Mouse (Mus musculus) Muller cell, postnatal 12 days (primary cell): ENCODE measurements around the gene Agt.

ENCODE experiments used
- DNase-seq: peaks from one replicate; pipeline ENCODE4 v3.0.0-alpha.2; 2015; ENCODE audit errors: inconsistent ontology term

Gene Agt

GRCm38 (mm10) chr8:124555113-124555750, 14.3 kb downstream of the Agt start:
- no peak for DNase-seq

- no peak for DNase-seq
Observed at GRCm38 (mm10) chr8:124551011-124551661, 18.4 kb downstream of the Agt start.

- no peak for DNase-seq
Observed at GRCm38 (mm10) chr8:124548187-124548586, 21.3 kb downstream of the Agt start.

- DNase-seq = no peak
Observed at GRCm38 (mm10) chr8:124547269-124547668, 22.2 kb downstream of the Agt start.

- no peak for DNase-seq
Observed at GRCm38 (mm10) chr8:124546815-124547214, 22.7 kb downstream of the Agt start.

GRCm38 (mm10) chr8:124546371-124546770, 23.1 kb downstream of the Agt start:
- DNase-seq = peak; percentile 54

GRCm38 (mm10) chr8:124543272-124543671, 26.2 kb downstream of the Agt start:
- DNase-seq = no peak

- DNase-seq = no peak
Observed at GRCm38 (mm10) chr8:124542001-124542400, 27.5 kb downstream of the Agt start.

GRCm38 (mm10) chr8:124540906-124541305, 28.6 kb downstream of the Agt start:
- DNase-seq = no peak

- DNase-seq = no peak
Observed at GRCm38 (mm10) chr8:124535451-124535850, 34.1 kb downstream of the Agt start.

GRCm38 (mm10) chr8:124532626-124533025, 36.9 kb downstream of the Agt start:
- DNase-seq = no peak

- no peak for DNase-seq
Observed at GRCm38 (mm10) chr8:124530996-124531395, 38.5 kb downstream of the Agt start.

GRCm38 (mm10) chr8:124530556-124530955, 39.0 kb downstream of the Agt start:
- no peak for DNase-seq

GRCm38 (mm10) chr8:124530076-124530475, 39.4 kb downstream of the Agt start:
- DNase-seq = no peak

GRCm38 (mm10) chr8:124526261-124526660, 43.2 kb downstream of the Agt start:
- no peak for DNase-seq

- no peak for DNase-seq
Observed at GRCm38 (mm10) chr8:124521946-124522345, 47.6 kb downstream of the Agt start.

GRCm38 (mm10) chr8:124520249-124521080, 49.0 kb downstream of the Agt start, which contains the start of gene Cog2:
Gene Cog2, plus strand, starts transcription at chr8:124520767.
- DNase-seq = peak; percentile 92

GRCm38 (mm10) chr8:124517142-124517541, 52.4 kb downstream of the Agt start:
- DNase-seq = no peak

- DNase-seq = no peak
Observed at GRCm38 (mm10) chr8:124516525-124516924, 53.0 kb downstream of the Agt start.

- DNase-seq = no peak
Observed at GRCm38 (mm10) chr8:124516039-124516438, 53.5 kb downstream of the Agt start.

- DNase-seq = no peak
Observed at GRCm38 (mm10) chr8:124509156-124509555, 60.4 kb downstream of the Agt start.

- no peak for DNase-seq
Observed at GRCm38 (mm10) chr8:124508321-124508695, 61.2 kb downstream of the Agt start.
